Mouse (Mus musculus) ES-Bruce4 (cell line): Measurements from ENCODE around the gene Pcx. TPM values are rescaled to one million over a fixed set of nuclear protein-coding genes. Genes with fewer than 3 reads are reported as not detected.

Experiments
- H3K27ac ChIP-seq: 2 replicates; pipeline ENCODE4 v1.5.1; 2012; ENCODE audit warnings: low read length, inconsistent platforms; ENCODE audit not compliant: insufficient read depth
- H3K27me3 ChIP-seq: 2 replicates; pipeline ENCODE4 v1.6.1; 2012; ENCODE audit warnings: mild to moderate bottlenecking, low read length, inconsistent platforms; ENCODE audit not compliant: control insufficient read depth, poor library complexity, insufficient read depth, severe bottlenecking
- H3K36me3 ChIP-seq: 2 replicates; pipeline ENCODE4 v1.6.1; 2012; ENCODE audit warnings: inconsistent platforms, mild to moderate bottlenecking, low read length, moderate library complexity; ENCODE audit not compliant: control insufficient read depth, poor library complexity, insufficient read depth, severe bottlenecking
- H3K4me1 ChIP-seq: one replicate; pipeline ENCODE4 v1.8.1; 2011; ENCODE audit warnings: low read length; ENCODE audit not compliant: control insufficient read depth, insufficient read depth
- H3K4me3 ChIP-seq: 2 replicates; pipeline ENCODE4 v1.5.1; 2011; ENCODE audit warnings: low read depth, mild to moderate bottlenecking, low read length
- H3K9ac ChIP-seq: 2 replicates; pipeline ENCODE4 v1.6.1; 2012; ENCODE audit warnings: low read depth, mild to moderate bottlenecking, inconsistent platforms; ENCODE audit not compliant: poor library complexity, severe bottlenecking
- H3K9me3 ChIP-seq: replicated peaks from 2 replicates; pipeline ENCODE4 v1.6.1; 2012; ENCODE audit warnings: mild to moderate bottlenecking, low read length, inconsistent platforms; ENCODE audit not compliant: control insufficient read depth, poor library complexity, insufficient read depth, severe bottlenecking
- CTCF ChIP-seq: IDR thresholded peaks from one replicate; pipeline ENCODE4 v1.8.1; 2011; ENCODE audit warnings: low read depth, low read length
- EP300 ChIP-seq: IDR thresholded peaks from 2 replicates; pipeline ENCODE4 v1.6.1; 2011; ENCODE audit warnings: low read depth, low read length; ENCODE audit not compliant: insufficient read depth
- POLR2A ChIP-seq: IDR thresholded peaks from one replicate; pipeline ENCODE4 v1.8.1; 2011; ENCODE audit warnings: low read length; ENCODE audit not compliant: insufficient read depth
- polyA plus RNA-seq: library from polyadenylated mRNA; stranded (reverse); fragments of >200 nt; gene quantifications from 2 replicates; pipeline ENCODE4 v1.2.4, GENCODE M21; 2011; ENCODE audit warnings: low read depth; ENCODE audit not compliant: missing spikeins, insufficient read depth, insufficient read length

Gene Pcx
- polyA plus RNA-seq, 1 experiment = 7.9 TPM

- Histone ChIP-seq H3K9ac (no peak overlapping the region), H3K36me3 (no peaks in the 10 kb centered on the region), H3K27ac (no peak overlapping the region), H3K4me3 (no peak overlapping the region), H3K9me3 (no peaks in the 10 kb centered on the region), H3K4me1 (no peaks in the 10 kb centered on the region), H3K27me3 (no peaks in the 10 kb centered on the region)
- TF ChIP-seq CTCF (no peak), POLR2A (no peak), EP300 (no peak)
Observed at GRCm38 (mm10) chr19:4605654-4606053, 95.4 kb downstream of the Pcx start.

GRCm38 (mm10) chr19:4607406-4607805, 97.1 kb downstream of the Pcx start:
- TF ChIP-seq POLR2A (no peak), EP300 (no peak), CTCF (no peak)
- H3K9me3 ChIP-seq = no peaks in the 10 kb centered on the region
- H3K36me3 ChIP-seq = no peaks in the 10 kb centered on the region
- H3K4me1 ChIP-seq = no peaks in the 10 kb centered on the region
- no peak overlapping the region for H3K4me3 ChIP-seq
- H3K27ac ChIP-seq = no peak overlapping the region
- H3K9ac ChIP-seq = no peak overlapping the region
- H3K27me3 ChIP-seq = no peaks in the 10 kb centered on the region

- Histone ChIP-seq H3K36me3 (no peaks in the 10 kb centered on the region), H3K9me3 (no peaks in the 10 kb centered on the region), H3K27ac (no peak overlapping the region), H3K9ac (no peak overlapping the region), H3K27me3 (no peaks in the 10 kb centered on the region), H3K4me1 (no peaks in the 10 kb centered on the region), H3K4me3 (no peak overlapping the region)
- no peak for TF ChIP-seq CTCF
- no peak for TF ChIP-seq POLR2A
- TF ChIP-seq EP300 = no peak
Observed at GRCm38 (mm10) chr19:4608511-4608910, 98.2 kb downstream of the Pcx start.

- H3K27ac ChIP-seq = no peak overlapping the region
- H3K9me3 ChIP-seq = no peaks in the 10 kb centered on the region
- no peak overlapping the region for H3K4me3 ChIP-seq
- H3K4me1 ChIP-seq = no peaks in the 10 kb centered on the region
- no peak for TF ChIP-seq POLR2A
- no peak for TF ChIP-seq CTCF
- TF ChIP-seq EP300 = no peak
- no peaks in the 10 kb centered on the region for H3K27me3 ChIP-seq
- no peak overlapping the region for H3K9ac ChIP-seq
- no peaks in the 10 kb centered on the region for H3K36me3 ChIP-seq
Observed at GRCm38 (mm10) chr19:4610109-4610508, 99.8 kb downstream of the Pcx start.

- TF ChIP-seq CTCF (no peak), EP300 (no peak), POLR2A (no peak)
- no peaks in the 10 kb centered on the region for H3K9me3 ChIP-seq
- H3K4me1 ChIP-seq = no peaks in the 10 kb centered on the region
- no peak overlapping the region for H3K27ac ChIP-seq
- no peak overlapping the region for H3K4me3 ChIP-seq
- H3K27me3 ChIP-seq = no peaks in the 10 kb centered on the region
- no peak overlapping the region for H3K9ac ChIP-seq
- no peaks in the 10 kb centered on the region for H3K36me3 ChIP-seq
Observed at GRCm38 (mm10) chr19:4612181-4612961, 102.1 kb downstream of the Pcx start.

- no peak overlapping the region for H3K9ac ChIP-seq
- no peaks in the 10 kb centered on the region for H3K9me3 ChIP-seq
- no peaks in the 10 kb centered on the region for H3K4me1 ChIP-seq
- H3K36me3 ChIP-seq = no peaks in the 10 kb centered on the region
- H3K27me3 ChIP-seq = no peaks in the 10 kb centered on the region
- TF ChIP-seq CTCF (no peak), POLR2A (no peak), EP300 (no peak)
- H3K27ac ChIP-seq = no peak overlapping the region
- H3K4me3 ChIP-seq = peak overlapping the region; percentile 73
Observed at GRCm38 (mm10) chr19:4613464-4614304, 103.4 kb downstream of the Pcx start.
